Mouse (Mus musculus): ENCODE measurements around the gene Grik3.

DNA sequence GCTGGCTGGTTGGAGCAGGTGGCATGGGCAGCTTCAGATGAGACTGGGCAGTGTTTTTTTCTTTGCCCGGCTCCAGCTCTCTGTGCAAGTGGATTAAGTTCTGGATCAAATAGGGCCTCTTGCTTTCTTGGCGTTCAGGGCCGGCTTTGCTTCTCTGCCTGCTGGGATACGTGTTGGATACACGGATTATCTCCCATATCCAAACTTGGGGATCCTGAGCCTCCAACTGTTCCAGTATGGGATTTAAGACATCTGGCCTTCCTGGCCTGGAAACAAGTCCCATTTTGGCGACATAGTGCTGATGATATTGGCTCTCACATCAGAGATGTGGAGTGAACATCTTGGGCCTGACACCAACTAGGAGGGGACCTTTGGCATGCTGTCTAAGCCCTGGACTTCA lies 21.9 kb downstream of the Grik3 start:
- TF ChIP-seq CTCF (IDR thresholded peaks at IDR 0.05; ENCODE audit: low read depth) (no peak), EP300 (IDR thresholded peaks at IDR 0.05; ENCODE audit: low read depth) (no peak)
